Mouse (Mus musculus) left cerebral cortex, adult 11 months (tissue): Measurements from ENCODE around the gene Ctnnb1.

Experiments used
- DNase-seq: peaks from one replicate; pipeline ENCODE4 v3.0.0; 2022; ENCODE audit warnings: low spot score

Gene Ctnnb1

GRCm38 (mm10) chr9:120926939-120927606 lies 1.9 kb upstream of the Ctnnb1 start:
- no peak for DNase-seq

- no peak for DNase-seq
These were observed 1.0 kb downstream of the Ctnnb1 start for GRCm38 (mm10) chr9:120930021-120930420.

- no peak for DNase-seq
These were observed 1.8 kb downstream of the Ctnnb1 start for GRCm38 (mm10) chr9:120930811-120931210.

- no peak for DNase-seq
These were observed 3.4 kb downstream of the Ctnnb1 start for GRCm38 (mm10) chr9:120932371-120932770.

- DNase-seq, result peak; percentile 90
These were observed 4.0 kb downstream of the Ctnnb1 start for GRCm38 (mm10) chr9:120932797-120933586.

- no peak for DNase-seq
These were observed 4.5 kb downstream of the Ctnnb1 start for GRCm38 (mm10) chr9:120933587-120933885.

- DNase-seq, result no peak
These were observed 5.1 kb downstream of the Ctnnb1 start for GRCm38 (mm10) chr9:120933886-120934758.

- DNase-seq, result no peak
These were observed 6.0 kb downstream of the Ctnnb1 start for GRCm38 (mm10) chr9:120934821-120935633.

GRCm38 (mm10) chr9:120935634-120935922 lies 6.6 kb downstream of the Ctnnb1 start:
- DNase-seq, result no peak

GRCm38 (mm10) chr9:120936351-120936750 lies 7.3 kb downstream of the Ctnnb1 start:
- peak; percentile 63 for DNase-seq

GRCm38 (mm10) chr9:120940858-120941257 lies 11.8 kb downstream of the Ctnnb1 start:
- DNase-seq, result no peak

- DNase-seq, result no peak
These were observed 14.7 kb downstream of the Ctnnb1 start for GRCm38 (mm10) chr9:120943757-120944156.

GRCm38 (mm10) chr9:120944211-120944610 lies 15.2 kb downstream of the Ctnnb1 start:
- no peak for DNase-seq

GRCm38 (mm10) chr9:120946131-120946530 lies 17.1 kb downstream of the Ctnnb1 start:
- no peak for DNase-seq

GRCm38 (mm10) chr9:120948832-120949231 lies 19.8 kb downstream of the Ctnnb1 start:
- no peak for DNase-seq

GRCm38 (mm10) chr9:120950761-120951160 lies 21.7 kb downstream of the Ctnnb1 start:
- no peak for DNase-seq

GRCm38 (mm10) chr9:120951947-120952346 lies 22.9 kb downstream of the Ctnnb1 start:
- DNase-seq, result no peak

- DNase-seq, result no peak
These were observed 29.0 kb downstream of the Ctnnb1 start for GRCm38 (mm10) chr9:120958051-120958450.

GRCm38 (mm10) chr9:120958560-120958959 lies 29.5 kb downstream of the Ctnnb1 start:
- DNase-seq, result no peak

GRCm38 (mm10) chr9:120959225-120959624 lies 30.2 kb downstream of the Ctnnb1 start:
- no peak for DNase-seq

GRCm38 (mm10) chr9:120960611-120961010 lies 31.6 kb downstream of the Ctnnb1 start:
- DNase-seq, result no peak

GRCm38 (mm10) chr9:120961466-120961865 lies 32.5 kb downstream of the Ctnnb1 start:
- DNase-seq, result no peak
